Mouse (Mus musculus) MEL (cell line): ENCODE results near the gene Hist1h4n. TPM values are rescaled to one million over a fixed set of nuclear protein-coding genes. Genes with fewer than 3 reads are reported as not detected.
"Not testable (repeated sequence)": the region's sequence is repeated elsewhere in the genome, so short reads cannot be mapped to it uniquely, and the experiment has no call there.

ENCODE experiments used
- DNase-seq: peaks from one replicate; pipeline ENCODE4 v3.0.0; 2011; ENCODE audit warnings: low read depth, low spot score
- H3K27ac ChIP-seq: 2 replicates; pipeline ENCODE4 v1.5.1; 2012; ENCODE audit warnings: low read depth, mild to moderate bottlenecking, control low read depth, low read length, moderate library complexity; ENCODE audit not compliant: control insufficient read depth
- H3K27me3 ChIP-seq, 2 experiments: fragments of 150-350 bp in 1 of 2; sonication (generic) in 1 of 2; 2 replicates each; pipeline ENCODE4 v1.6.1; 2012; ENCODE audit warnings: low read length in 2 of 2, mild to moderate bottlenecking in 2 of 2, improper control_type of control experiment in 1 of 2, moderate library complexity in 1 of 2; ENCODE audit not compliant: insufficient read depth in 2 of 2, control insufficient read depth in 1 of 2
- H3K36me3 ChIP-seq, 2 experiments: 2 replicates each; pipeline ENCODE4 v1.6.1; 2012 to 2014; ENCODE audit warnings: low read length in 2 of 2, improper control_type of control experiment in 1 of 2, inconsistent platforms in 1 of 2, mild to moderate bottlenecking in 1 of 2; ENCODE audit not compliant: insufficient read depth in 2 of 2, control insufficient read depth in 1 of 2
- H3K4me1 ChIP-seq, 2 experiments: fragments of 150-350 bp in 1 of 2; sonication (generic) in 1 of 2; 2 replicates each; pipeline ENCODE4 v1.6.1; 2012; ENCODE audit warnings: low read length in 2 of 2, improper control_type of control experiment in 1 of 2, mild to moderate bottlenecking in 1 of 2; ENCODE audit not compliant: insufficient read depth in 2 of 2, control insufficient read depth in 1 of 2
- H3K4me3 ChIP-seq, 2 experiments: fragments of 150-350 bp in 1 of 2; sonication (generic) in 1 of 2; 2 replicates each; pipeline ENCODE4 v1.5.1; 2012; ENCODE audit warnings: low read depth in 2 of 2, low read length in 2 of 2, mild to moderate bottlenecking in 2 of 2, moderate library complexity in 2 of 2, control low read depth in 1 of 2, improper control_type of control experiment in 1 of 2; ENCODE audit not compliant: control insufficient read depth in 1 of 2, insufficient read depth in 1 of 2
- H3K79me2 ChIP-seq: 2 replicates; pipeline ENCODE4 v1.6.1; 2012; ENCODE audit warnings: mild to moderate bottlenecking, low read length, moderate library complexity; ENCODE audit not compliant: control insufficient read depth, poor library complexity, insufficient read depth
- H3K9ac ChIP-seq: 2 replicates; pipeline ENCODE4 v1.6.1; 2012; ENCODE audit warnings: low read depth, mild to moderate bottlenecking, control low read depth, low read length, moderate library complexity; ENCODE audit not compliant: control insufficient read depth, poor library complexity, severe bottlenecking
- H3K9me3 ChIP-seq: fragments of 150-350 bp; sonication (generic); replicated peaks from 2 replicates; pipeline ENCODE4 v1.6.1; 2012; ENCODE audit warnings: mild to moderate bottlenecking, low read length, improper control_type of control experiment, moderate library complexity; ENCODE audit not compliant: insufficient read depth
- BHLHE40 ChIP-seq: IDR thresholded peaks from 2 replicates; pipeline ENCODE4 v1.6.1; 2012; ENCODE audit warnings: low read depth, mild to moderate bottlenecking, inconsistent platforms, low read length, improper control_type of control experiment, borderline replicate concordance
- CHD2 ChIP-seq: IDR thresholded peaks from 2 replicates; pipeline ENCODE4 v1.6.1; 2011; ENCODE audit warnings: low read length, improper control_type of control experiment
- E2F4 ChIP-seq: IDR thresholded peaks from 2 replicates; pipeline ENCODE4 v1.6.1; 2011; ENCODE audit warnings: low read depth, low read length, improper control_type of control experiment, borderline replicate concordance
- EP300 ChIP-seq, 2 experiments: IDR thresholded peaks; 2 replicates each; pipeline ENCODE4 v1.6.1; 2011; ENCODE audit warnings: improper control_type of control experiment in 2 of 2, low read length in 2 of 2, low read depth in 1 of 2, mild to moderate bottlenecking in 1 of 2
- MAZ ChIP-seq: IDR thresholded peaks from 2 replicates; pipeline ENCODE4 v1.6.1; 2012; ENCODE audit warnings: low read depth, mild to moderate bottlenecking, inconsistent platforms, low read length, improper control_type of control experiment
- MEF2A ChIP-seq: IDR thresholded peaks from 2 replicates; pipeline ENCODE4 v1.6.1; 2014; ENCODE audit warnings: low read depth, mild to moderate bottlenecking, inconsistent platforms, low read length, improper control_type of control experiment; ENCODE audit not compliant: poor library complexity, insufficient replicate concordance, severe bottlenecking; ENCODE audit errors: extremely low read depth
- USF1 ChIP-seq: IDR thresholded peaks from 2 replicates; pipeline ENCODE4 v1.6.1; 2014; ENCODE audit warnings: low read depth, mild to moderate bottlenecking, inconsistent platforms, low read length, improper control_type of control experiment, moderate library complexity
- USF2 ChIP-seq, 2 experiments: IDR thresholded peaks; 2 replicates each; pipeline ENCODE4 v1.6.1; 2011 to 2012; ENCODE audit warnings: improper control_type of control experiment in 2 of 2, low read length in 2 of 2, borderline replicate concordance in 1 of 2, inconsistent platforms in 1 of 2, low read depth in 1 of 2, mild to moderate bottlenecking in 1 of 2; ENCODE audit not compliant: insufficient read depth in 1 of 2
- ZNF384 ChIP-seq: IDR thresholded peaks from 2 replicates; pipeline ENCODE4 v1.6.1; 2012; ENCODE audit warnings: low read depth, mild to moderate bottlenecking, inconsistent platforms, low read length, improper control_type of control experiment
- polyA plus RNA-seq, 2 experiments: library from polyadenylated mRNA; stranded (reverse) in 1 of 2; unstranded in 1 of 2; fragments of >175 nt in 1 of 2; fragments of >200 nt in 1 of 2; gene quantifications; 2 replicates each; pipeline versions ENCODE4 v1.2.1 to v1.2.4; 2012; ENCODE audit warnings: low replicate concordance in 2 of 2, low read depth in 1 of 2; ENCODE audit not compliant: insufficient read length in 2 of 2, insufficient read depth in 1 of 2, missing spikeins in 1 of 2
- total RNA-seq: library from RNA; depleted of rRNA; stranded (reverse); fragments of 300-350 nt; gene quantifications from 2 replicates; pipeline ENCODE4 v1.2.3, GENCODE M21; 2012

Gene Hist1h4n
- total and polyA plus RNA-seq, 3 experiments, result 9.0 to 9,853 TPM; not detected in 1

GRCm38 (mm10) chr13:21840508-21840907, 8.5 kb upstream of the Hist1h4n start:
- H3K9me3 ChIP-seq, H3K4me1 ChIP-seq, H3K4me3 ChIP-seq, H3K79me2 ChIP-seq, H3K27ac ChIP-seq, H3K36me3 ChIP-seq, H3K27me3 ChIP-seq, H3K9ac ChIP-seq, DNase-seq: not testable (repeated sequence)

GRCm38 (mm10) chr13:21833461-21833860, 1.5 kb upstream of the Hist1h4n start, which contains the start of the genes Hist1h2ap and Hist1h2br:
Gene Hist1h2ap (minus strand): TSS chr13:21833507.
Gene Hist1h2br (plus strand): TSS chr13:21833743.
- H3K27ac ChIP-seq, H3K27me3 ChIP-seq, H3K79me2 ChIP-seq, H3K36me3 ChIP-seq, DNase-seq, H3K9me3 ChIP-seq, H3K9ac ChIP-seq, H3K4me3 ChIP-seq, H3K4me1 ChIP-seq: not testable (repeated sequence)

- TF ChIP-seq USF1 (no peak), USF2 (IDR thresholded peaks at IDR 0.05; ENCODE audit: borderline replicate concordance in 1 of 2, insufficient read depth in 1 of 2, low read depth in 1 of 2, low read length in 2 of 2) (no peak), ZNF384 (no peak), MEF2A (no peak), E2F4 (no peak), BHLHE40 (no peak), CHD2 (no peak), MAZ (no peak), EP300 (IDR thresholded peaks at IDR 0.05; ENCODE audit: low read depth in 1 of 2, low read length in 2 of 2) (no peak)
- peak overlapping the region; percentile 45 for H3K27ac ChIP-seq
- H3K9ac ChIP-seq, result peak overlapping the region; percentile 60
- peaks cover 0 to 5% of the 10 kb centered on the region in 2 experiments; a peak in 2 of 4 replicates for H3K4me1 ChIP-seq
- H3K9me3 ChIP-seq, result no peaks in the 10 kb centered on the region
- peak; percentile 43 for DNase-seq
- H3K27me3 ChIP-seq, result no peaks in the 10 kb centered on the region
- peaks cover 0 to 2% of the 10 kb centered on the region in 2 experiments; a peak in 2 of 4 replicates for H3K36me3 ChIP-seq
- peak overlapping the region in 1 of 2 experiments; percentile 21; a peak in 2 of 4 replicates for H3K4me3 ChIP-seq
- H3K79me2 ChIP-seq, result no peaks in the 10 kb centered on the region
These were observed 1.7 kb downstream of the Hist1h4n start for GRCm38 (mm10) chr13:21830344-21830743.
